Mouse (Mus musculus): ENCODE measurements around the gene Aff3. TPM values are rescaled to one million over a fixed set of nuclear protein-coding genes. Genes with fewer than 3 reads are reported as not detected.
A peak's percentile ranks its signal among the peaks of the same experiment; 100 is the strongest.

The Aff3 gene
- polyA plus RNA-seq, 1 experiment from 2014 or later: 38.0 TPM

DNA sequence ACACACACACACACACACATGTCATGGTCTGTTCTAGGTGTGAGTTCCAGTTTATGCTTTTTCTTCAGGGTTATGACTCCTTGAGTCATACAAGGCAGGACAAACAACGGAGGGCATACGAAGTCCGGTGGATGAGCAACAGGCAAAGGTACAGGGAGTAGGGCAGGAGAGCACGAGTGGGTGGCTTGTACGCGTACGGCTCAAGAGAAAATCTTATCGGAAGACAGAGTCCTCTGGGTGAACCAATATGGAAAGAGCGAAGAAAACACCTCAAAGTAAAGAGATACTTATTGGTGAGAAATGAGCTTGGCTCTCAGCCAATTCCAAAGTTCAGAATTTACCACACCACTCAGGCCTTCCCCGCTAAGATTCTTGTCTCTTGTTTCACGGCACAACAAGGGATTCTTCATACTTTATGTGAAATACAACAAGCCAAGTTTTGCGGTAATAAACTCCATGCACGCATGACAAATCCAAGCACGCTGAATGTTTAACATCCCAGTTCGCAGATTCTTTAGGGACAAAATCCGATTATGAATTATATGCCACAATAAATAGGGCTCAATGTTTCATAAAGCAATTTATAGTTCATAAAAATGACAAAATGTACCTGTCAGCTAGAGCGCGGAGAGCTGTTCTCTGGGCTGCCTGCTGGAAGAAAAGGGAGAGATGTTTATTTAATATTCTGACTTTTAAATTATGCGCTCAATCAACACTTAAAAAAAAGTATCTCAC is 412.6 kb downstream of the Aff3 start:
- H3K9me3 ChIP-seq: no peaks in the 10 kb centered on the region
- H3K36me3 ChIP-seq (replicated peaks): no peaks in the 10 kb centered on the region
- peaks cover 18% of the 10 kb centered on the region; the same call in 1 of the 2 replicates for H3K4me1 ChIP-seq
- H3K27me3 ChIP-seq (replicated peaks): no peaks in the 10 kb centered on the region
- H3K27ac ChIP-seq: no peak overlapping the region
- ATAC-seq (replicated peaks): no peak
- H3K4me2 ChIP-seq: no peak overlapping the region
- H3K4me3 ChIP-seq: no peak overlapping the region
- no peak overlapping the region for H3K9ac ChIP-seq
- WGBS: 89% methylated on average over 19 of the region's 19 CpGs

DNA sequence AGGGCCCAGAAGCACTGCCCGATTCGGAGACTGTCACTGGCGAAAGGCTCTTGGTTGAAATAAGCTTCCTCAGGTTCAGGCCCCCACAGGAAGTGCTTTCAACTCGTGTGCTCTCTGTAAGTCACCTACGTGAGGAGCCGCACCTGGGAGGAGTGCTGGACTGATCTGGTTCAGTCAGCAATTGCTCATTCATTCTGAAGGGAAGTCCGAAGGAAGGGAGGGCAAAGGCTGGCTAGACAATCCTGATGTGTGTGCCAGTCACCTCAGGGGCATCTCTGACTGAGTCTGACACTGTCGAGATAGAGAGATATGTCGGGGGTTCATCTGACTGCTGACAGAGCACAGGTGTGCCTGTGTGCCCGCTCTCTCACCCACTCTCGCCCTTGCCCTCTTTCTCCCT is 413.3 kb downstream of the Aff3 start:
- ATAC-seq (replicated peaks): no peak
- H3K4me2 ChIP-seq: no peak overlapping the region
- peaks cover 20% of the 10 kb centered on the region; the same call in 1 of the 2 replicates for H3K4me1 ChIP-seq
- H3K36me3 ChIP-seq (replicated peaks): no peaks in the 10 kb centered on the region
- H3K27ac ChIP-seq: no peak overlapping the region
- WGBS: 95% methylated on average over 11 of the region's 11 CpGs
- no peak overlapping the region for H3K4me3 ChIP-seq
- no peaks in the 10 kb centered on the region for H3K27me3 ChIP-seq (replicated peaks)
- H3K9ac ChIP-seq: no peak overlapping the region
- no peaks in the 10 kb centered on the region for H3K9me3 ChIP-seq

DNA sequence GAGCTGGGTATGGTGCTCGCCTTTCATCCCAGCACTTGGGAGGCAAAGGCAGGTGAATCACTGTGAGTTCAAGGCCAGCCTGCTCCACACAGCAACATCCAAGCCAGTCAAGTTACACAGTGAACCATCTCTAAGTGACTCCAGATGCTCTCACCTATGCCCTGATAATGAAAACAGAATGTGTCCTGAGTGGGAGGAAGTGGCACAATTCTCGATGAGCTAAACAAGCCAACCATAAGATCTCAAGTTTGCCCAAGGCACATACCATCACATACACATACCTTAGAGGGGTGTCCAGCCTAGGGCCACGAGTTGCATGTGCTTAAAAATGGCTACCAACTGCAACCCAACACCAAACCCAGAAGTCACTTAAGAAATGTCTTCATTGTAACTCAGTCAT is 414.5 kb downstream of the Aff3 start:
- H3K4me1 ChIP-seq: peaks cover 16% of the 10 kb centered on the region; the same call in 1 of the 2 replicates
- H3K27me3 ChIP-seq (replicated peaks): no peaks in the 10 kb centered on the region
- no peak for ATAC-seq (replicated peaks)
- no peak overlapping the region for H3K4me2 ChIP-seq
- H3K9ac ChIP-seq: no peak overlapping the region
- WGBS: 88% methylated on average over 3 of the region's 3 CpGs
- no peak overlapping the region for H3K4me3 ChIP-seq
- H3K27ac ChIP-seq: no peak overlapping the region
- H3K9me3 ChIP-seq: no peaks in the 10 kb centered on the region
- H3K36me3 ChIP-seq (replicated peaks): no peaks in the 10 kb centered on the region

DNA sequence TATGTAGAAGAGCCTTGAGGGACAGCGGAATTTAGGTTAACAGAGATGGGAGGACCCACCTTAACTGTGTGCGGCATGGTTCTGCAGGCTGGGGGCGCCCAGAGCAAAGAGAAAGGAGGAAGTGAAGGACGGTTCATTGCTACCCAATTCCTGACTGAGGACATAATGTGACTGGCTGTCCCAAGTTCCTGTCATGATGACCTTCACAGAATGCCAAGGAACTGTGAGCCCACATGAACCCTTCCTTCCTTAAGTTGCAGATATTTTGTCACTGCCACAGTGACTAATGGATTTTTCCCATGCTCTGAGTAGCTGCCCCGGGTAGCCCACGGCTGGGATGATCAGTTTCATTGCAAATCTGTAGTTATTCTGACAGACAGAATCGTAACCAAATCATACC is 415.2 kb downstream of the Aff3 start:
- Histone ChIP-seq H3K27ac (no peak overlapping the region), H3K4me2 (no peak overlapping the region), H3K9ac (no peak overlapping the region), H3K4me3 (no peak overlapping the region), H3K4me1 (peaks cover 12% of the 10 kb centered on the region; the same call in 1 of the 2 replicates), H3K9me3 (no peaks in the 10 kb centered on the region), H3K36me3 (replicated peaks) (no peaks in the 10 kb centered on the region), H3K27me3 (replicated peaks) (no peaks in the 10 kb centered on the region)
- ATAC-seq (replicated peaks): no peak
- 90% methylated on average over 7 of the region's 7 CpGs for WGBS

DNA sequence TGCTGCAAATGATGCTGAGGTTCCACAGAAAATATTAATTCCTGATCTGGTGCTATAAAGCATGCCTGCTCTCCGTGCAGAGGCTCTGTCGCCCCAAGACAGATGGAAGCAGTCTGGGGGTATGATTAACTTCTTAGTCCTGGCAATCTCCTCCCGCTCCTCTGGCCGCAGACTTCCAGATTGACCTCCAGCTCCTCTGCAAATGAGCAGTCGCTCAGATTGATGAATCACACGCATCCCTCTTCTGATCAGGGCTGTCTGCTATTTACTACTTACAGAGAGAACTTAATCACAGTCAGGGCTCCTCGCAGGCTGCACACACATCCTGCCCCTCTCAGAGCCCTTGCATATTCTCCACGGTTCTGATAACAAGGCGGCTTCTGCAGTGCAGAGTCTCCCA is 416.7 kb downstream of the Aff3 start:
- no peak overlapping the region for H3K9ac ChIP-seq
- ATAC-seq (replicated peaks): no peak
- no peaks in the 10 kb centered on the region for H3K27me3 ChIP-seq (replicated peaks)
- H3K4me1 ChIP-seq: peaks cover 12% of the 10 kb centered on the region; the same call in 1 of the 2 replicates
- no peaks in the 10 kb centered on the region for H3K36me3 ChIP-seq (replicated peaks)
- no peak overlapping the region for H3K4me3 ChIP-seq
- 55% methylated on average over 9 of the region's 9 CpGs for WGBS
- no peaks in the 10 kb centered on the region for H3K9me3 ChIP-seq
- H3K4me2 ChIP-seq: no peak overlapping the region
- peak overlapping the region; percentile 56; the same call in 1 of the 2 replicates for H3K27ac ChIP-seq

DNA sequence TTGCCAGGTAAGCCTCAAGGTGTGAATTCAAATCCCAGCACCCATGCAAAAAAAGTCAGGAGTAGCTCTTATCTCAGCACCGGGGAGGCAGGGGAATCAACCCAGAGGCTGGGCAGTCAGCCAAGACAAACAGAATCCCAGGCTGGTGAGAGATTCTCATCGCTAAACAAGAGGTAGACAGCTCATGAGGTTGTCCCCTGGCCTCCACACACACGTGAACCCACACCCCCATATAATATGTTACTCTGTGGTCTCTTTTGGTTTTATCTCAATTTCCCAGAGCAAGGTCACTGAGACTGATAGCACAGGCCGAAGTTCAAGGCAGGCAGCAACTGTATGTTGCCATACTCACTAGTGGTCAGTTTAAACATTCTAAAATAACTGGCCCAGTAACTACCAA is 422.2 kb downstream of the Aff3 start:
- no peak overlapping the region for H3K4me3 ChIP-seq
- H3K4me2 ChIP-seq: no peak overlapping the region
- H3K9me3 ChIP-seq: no peaks in the 10 kb centered on the region
- H3K36me3 ChIP-seq (replicated peaks): no peaks in the 10 kb centered on the region
- ATAC-seq (replicated peaks): no peak
- H3K27ac ChIP-seq: no peak overlapping the region
- H3K4me1 ChIP-seq: 0 out of 2 replicates have a peak, but pooled peaks cover 6% of the 10 kb centered on the region
- WGBS: 66% methylated on average over 4 of the region's 4 CpGs
- H3K9ac ChIP-seq: no peak overlapping the region
- H3K27me3 ChIP-seq (replicated peaks): no peaks in the 10 kb centered on the region

DNA sequence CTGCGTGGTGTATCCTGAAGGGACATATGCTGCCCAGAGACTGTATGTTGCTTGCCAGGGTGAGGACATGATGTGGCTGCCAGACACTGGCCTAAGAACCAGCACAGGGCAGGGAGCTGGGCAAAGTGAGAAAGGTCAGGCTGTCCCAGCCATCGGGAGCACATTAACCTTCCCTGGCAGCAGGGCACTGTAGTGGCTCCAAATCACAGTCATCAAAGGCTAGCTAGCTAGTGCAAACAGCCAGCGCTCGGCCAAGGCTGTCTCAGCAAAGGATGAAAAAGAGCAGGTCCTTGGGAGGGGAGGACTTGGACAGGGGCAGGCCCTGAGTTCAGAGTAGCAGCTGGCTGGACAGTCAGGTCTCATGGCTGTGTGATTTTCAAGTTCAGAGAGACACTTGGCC is 423.0 kb downstream of the Aff3 start:
- no peaks in the 10 kb centered on the region for H3K36me3 ChIP-seq (replicated peaks)
- 82% methylated on average over 4 of the region's 4 CpGs for WGBS
- no peak overlapping the region for H3K4me3 ChIP-seq
- no peaks in the 10 kb centered on the region for H3K4me1 ChIP-seq
- no peak overlapping the region for H3K27ac ChIP-seq
- ATAC-seq (replicated peaks): no peak
- no peaks in the 10 kb centered on the region for H3K27me3 ChIP-seq (replicated peaks)
- H3K4me2 ChIP-seq: no peak overlapping the region
- no peaks in the 10 kb centered on the region for H3K9me3 ChIP-seq
- no peak overlapping the region for H3K9ac ChIP-seq

DNA sequence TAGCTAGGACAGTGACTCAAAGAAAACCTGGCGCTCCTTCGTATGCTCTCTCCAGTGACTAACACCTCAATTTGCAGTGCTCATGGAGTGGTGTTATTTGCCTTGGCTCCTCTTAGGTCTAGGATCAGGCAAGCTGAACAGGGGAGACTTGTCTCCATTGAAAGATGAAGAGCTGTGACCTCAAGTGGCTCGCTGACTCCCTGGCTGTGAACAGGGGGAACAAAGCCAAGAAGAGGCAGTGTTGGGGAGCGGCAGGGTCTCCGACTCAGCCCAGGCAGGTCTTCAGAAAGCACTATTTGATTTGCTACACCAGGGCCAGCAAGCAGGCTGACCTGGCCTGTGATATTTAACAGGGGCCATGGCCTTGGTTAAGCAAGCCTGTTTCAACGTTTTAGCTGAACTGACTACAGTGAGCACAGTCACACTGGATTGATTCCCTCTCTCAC is 423.5 kb downstream of the Aff3 start:
- no peak overlapping the region for H3K4me3 ChIP-seq
- ATAC-seq (replicated peaks): no peak
- 81% methylated on average over 6 of the region's 6 CpGs for WGBS
- H3K9me3 ChIP-seq: no peaks in the 10 kb centered on the region
- H3K36me3 ChIP-seq (replicated peaks): no peaks in the 10 kb centered on the region
- no peak overlapping the region for H3K4me2 ChIP-seq
- no peaks in the 10 kb centered on the region for H3K4me1 ChIP-seq
- H3K27me3 ChIP-seq (replicated peaks): no peaks in the 10 kb centered on the region
- no peak overlapping the region for H3K9ac ChIP-seq
- H3K27ac ChIP-seq: no peak overlapping the region

DNA sequence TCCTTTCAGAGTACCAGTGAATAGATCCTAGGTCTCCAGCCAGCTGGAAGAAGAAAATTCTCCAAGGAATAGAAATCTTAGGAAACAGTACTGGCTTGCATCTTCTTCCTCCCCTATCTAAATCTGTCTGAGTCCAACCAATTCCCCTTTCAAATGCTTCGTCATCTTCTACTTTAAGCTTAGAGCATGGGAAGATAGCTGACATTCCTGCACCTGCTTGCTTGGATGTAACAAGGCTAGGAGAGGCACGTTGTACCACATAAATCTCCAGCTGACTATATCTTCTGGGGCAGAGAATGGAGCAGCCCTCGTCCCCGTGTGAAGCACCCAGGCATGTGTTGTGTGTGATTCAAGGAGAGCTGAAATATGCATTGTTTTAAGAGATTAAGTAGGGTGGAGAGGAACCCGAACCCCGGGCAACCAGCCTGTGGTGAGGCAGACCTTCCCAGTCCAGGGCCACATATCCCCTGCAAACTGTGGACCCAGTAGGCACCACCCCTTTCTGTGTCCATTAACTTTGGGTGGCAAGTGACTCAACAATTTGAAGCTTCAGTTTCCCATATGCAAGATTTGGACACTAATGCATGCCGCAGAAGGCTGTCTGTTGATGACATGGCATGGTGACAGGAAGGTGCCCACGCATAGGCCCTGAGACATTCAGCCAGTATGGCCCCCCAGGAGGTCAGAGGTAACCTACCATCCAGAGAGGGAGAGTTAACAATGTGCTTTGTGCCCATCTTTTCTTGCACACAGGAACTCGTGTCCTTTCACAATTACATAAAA is 424.1 kb downstream of the Aff3 start:
- WGBS: 85% methylated on average over 9 of the region's 9 CpGs
- no peaks in the 10 kb centered on the region for H3K27me3 ChIP-seq (replicated peaks)
- no peaks in the 10 kb centered on the region for H3K36me3 ChIP-seq (replicated peaks)
- H3K4me3 ChIP-seq: no peak overlapping the region
- H3K4me1 ChIP-seq: no peaks in the 10 kb centered on the region
- no peak overlapping the region for H3K9ac ChIP-seq
- no peak overlapping the region for H3K27ac ChIP-seq
- no peak for ATAC-seq (replicated peaks)
- no peaks in the 10 kb centered on the region for H3K9me3 ChIP-seq
- H3K4me2 ChIP-seq: no peak overlapping the region

DNA sequence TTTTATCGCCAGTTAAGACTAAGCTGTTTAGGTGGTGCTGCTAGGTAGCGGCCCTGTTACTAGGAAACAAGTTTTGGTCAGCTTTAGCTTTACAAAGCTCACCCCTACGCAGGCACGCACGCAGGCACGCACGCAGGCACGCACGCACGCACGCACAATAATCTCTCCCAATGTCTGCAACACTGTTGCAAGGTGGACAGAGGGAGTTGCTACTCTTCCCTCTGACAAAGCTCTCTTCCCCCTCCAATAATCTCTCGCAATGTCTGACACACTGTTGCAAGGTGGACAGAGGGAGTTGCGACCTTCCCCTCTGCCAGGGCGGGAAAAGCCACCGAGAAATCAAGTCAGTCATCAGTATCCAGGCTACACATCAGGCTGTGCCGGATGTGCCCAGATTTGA is 425.2 kb downstream of the Aff3 start:
- Histone ChIP-seq H3K9me3 (no peaks in the 10 kb centered on the region), H3K4me2 (no peak overlapping the region), H3K4me1 (no peaks in the 10 kb centered on the region), H3K4me3 (no peak overlapping the region), H3K27me3 (replicated peaks) (no peaks in the 10 kb centered on the region), H3K36me3 (replicated peaks) (no peaks in the 10 kb centered on the region), H3K9ac (no peak overlapping the region), H3K27ac (no peak overlapping the region)
- 92% methylated on average over 16 of the region's 16 CpGs for WGBS
- no peak for ATAC-seq (replicated peaks)

DNA sequence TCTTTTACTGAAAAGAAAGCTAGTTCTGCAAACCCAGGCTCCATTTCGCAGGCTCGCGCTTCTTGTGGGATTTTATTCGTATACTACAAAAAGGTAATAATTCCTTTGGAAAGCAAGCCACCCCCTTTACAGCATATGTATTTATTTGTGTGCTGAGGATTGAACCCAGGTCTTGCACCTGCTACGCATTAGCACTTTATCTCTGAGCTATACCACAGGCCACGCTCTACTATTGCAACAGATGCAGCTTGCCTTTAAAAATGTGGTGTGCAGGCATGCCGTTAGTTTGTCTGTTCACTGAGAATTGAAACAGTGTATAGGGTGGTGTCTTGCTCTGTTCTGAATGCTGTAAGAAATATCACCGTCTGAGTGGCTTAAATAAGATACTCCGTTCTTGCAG is 426.9 kb downstream of the Aff3 start:
- ATAC-seq (replicated peaks): no peak
- no peaks in the 10 kb centered on the region for H3K9me3 ChIP-seq
- no peak overlapping the region for H3K4me3 ChIP-seq
- H3K36me3 ChIP-seq (replicated peaks): no peaks in the 10 kb centered on the region
- H3K27me3 ChIP-seq (replicated peaks): no peaks in the 10 kb centered on the region
- H3K27ac ChIP-seq: no peak overlapping the region
- no peak overlapping the region for H3K9ac ChIP-seq
- H3K4me2 ChIP-seq: no peak overlapping the region
- WGBS: 92% methylated on average over 9 of the region's 9 CpGs
- no peaks in the 10 kb centered on the region for H3K4me1 ChIP-seq

DNA sequence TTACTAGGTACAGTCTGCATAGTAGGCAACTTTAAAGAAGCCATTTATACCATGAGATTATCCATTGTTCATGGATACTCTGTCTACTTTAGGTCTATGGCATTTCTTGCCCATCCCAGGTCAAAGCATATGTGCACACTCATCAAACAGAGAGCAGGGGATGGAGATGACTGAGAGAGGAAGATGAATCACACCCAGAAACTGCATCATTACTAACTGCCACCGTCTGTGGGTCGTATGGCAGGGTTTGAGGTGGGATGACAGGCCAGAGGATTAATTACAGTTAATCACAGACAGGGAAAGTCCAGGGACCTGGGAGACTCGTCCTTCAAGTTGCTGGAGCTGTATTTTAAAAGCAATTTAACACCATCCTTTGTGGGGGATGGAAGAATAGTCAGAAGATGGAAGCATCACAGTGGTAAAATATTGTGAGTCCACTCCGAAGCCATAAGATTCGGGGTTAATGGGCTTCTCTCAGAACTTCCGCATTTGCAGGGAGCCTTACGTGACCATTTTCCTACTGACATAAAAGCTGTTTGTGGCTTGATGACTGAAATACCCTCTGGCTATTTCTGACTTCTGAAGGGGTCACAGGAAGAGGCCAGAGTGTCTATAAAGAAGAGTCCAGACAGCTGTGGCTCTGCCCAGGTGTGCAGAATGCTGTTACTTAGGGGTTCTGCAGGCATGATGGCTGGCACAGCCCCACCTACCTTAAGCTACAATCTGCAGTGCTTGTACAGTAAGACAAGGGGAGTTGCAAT is 427.5 kb downstream of the Aff3 start:
- no peak overlapping the region for H3K9ac ChIP-seq
- no peak overlapping the region for H3K4me2 ChIP-seq
- H3K27ac ChIP-seq: no peak overlapping the region
- no peaks in the 10 kb centered on the region for H3K27me3 ChIP-seq (replicated peaks)
- no peak overlapping the region for H3K4me3 ChIP-seq
- no peaks in the 10 kb centered on the region for H3K9me3 ChIP-seq
- H3K4me1 ChIP-seq: no peaks in the 10 kb centered on the region
- no peaks in the 10 kb centered on the region for H3K36me3 ChIP-seq (replicated peaks)
- ATAC-seq (replicated peaks): no peak
- WGBS: 68% methylated on average over 7 of the region's 7 CpGs

Data from midbrain, embryonic 15.5 days (tissue).